Mouse (Mus musculus): Measurements from ENCODE around the gene Tex47.

Tex47 gene

DNA sequence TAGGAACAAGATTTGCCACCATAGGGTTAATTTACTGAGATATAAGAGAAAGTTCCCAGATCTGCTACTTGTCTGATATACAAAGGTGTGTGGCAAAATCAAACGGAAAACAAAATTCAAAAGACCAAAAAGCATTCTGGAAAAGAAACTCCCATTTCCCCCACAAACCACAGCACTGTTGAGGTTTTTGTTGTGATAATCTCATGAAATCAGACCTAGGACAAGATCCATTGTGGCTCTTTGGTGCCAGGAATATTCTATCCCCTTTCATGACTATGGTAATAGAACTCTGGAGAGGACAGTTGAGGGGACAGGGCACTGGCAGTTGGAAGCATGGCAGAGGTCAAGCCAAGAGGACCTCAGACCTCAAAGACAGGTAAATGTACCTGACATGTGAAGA lies at the start of gene Tex47:
Gene Tex47 (plus strand): TSS at position 301 of the 400 bp plus-strand sequence.
- no peak for DNase-seq (ENCODE audit: low spot score in 2 of 2)

DNA sequence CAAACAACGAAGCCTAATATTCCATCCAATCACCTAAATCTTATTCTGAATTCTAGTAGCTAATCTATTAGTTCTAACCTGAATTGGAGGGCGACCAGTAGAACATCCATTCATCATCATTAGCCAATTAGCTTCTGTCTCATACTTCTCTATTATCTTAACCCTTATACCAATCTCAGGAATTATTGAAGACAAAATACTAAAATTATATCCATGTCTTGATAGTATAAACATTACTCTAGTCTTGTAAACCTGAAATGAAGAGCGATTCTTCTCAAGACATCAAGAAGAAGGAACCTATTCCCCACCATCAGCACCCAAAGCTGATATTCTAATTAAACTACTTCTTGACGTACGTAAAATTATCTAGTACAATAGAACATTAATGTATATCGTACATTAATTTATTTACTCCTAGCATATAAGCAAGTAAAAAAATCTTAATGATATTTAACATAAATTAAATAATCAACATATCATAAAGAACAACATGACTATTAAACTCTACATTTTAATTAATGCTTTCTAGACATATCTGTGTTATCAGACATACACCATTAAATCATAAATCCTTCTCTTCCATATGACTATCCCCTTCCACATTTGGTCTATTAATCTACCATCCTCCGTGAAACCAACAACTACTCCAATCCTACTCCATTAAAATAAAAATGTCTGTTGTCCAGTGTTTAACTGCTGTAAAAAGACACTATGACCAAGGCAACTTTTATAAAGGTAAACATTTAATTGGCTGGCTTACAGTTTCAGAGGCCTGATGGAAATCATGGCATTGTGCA lies 27.1 kb upstream of the Tex47 start:
- no peak for DNase-seq (ENCODE audit: low spot score in 2 of 2)

- DNase-seq (ENCODE audit: low spot score in 2 of 2): no peak
Observed at GRCm38 (mm10) chr5:7284336-7284735, 19.6 kb upstream of the Tex47 start.

DNA sequence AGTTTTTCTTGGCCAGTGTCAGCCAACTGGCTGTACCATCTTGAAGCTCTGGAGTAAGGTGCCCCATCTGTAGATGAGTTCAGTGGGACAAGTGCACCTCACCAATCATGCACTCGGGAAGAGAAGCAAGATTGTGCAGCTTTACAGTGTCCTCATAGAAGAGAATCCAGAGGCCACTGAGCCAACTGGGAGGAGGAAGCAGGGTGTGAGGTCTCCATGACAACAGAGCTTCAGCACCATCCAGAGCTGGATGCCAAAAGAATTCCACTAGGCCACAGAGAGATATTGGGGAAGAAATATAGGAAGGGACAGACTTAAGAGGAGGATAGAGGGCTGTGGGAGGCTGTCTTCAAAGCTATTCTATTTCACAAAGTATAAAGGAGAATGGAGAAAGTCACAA lies 950 bp upstream of the Tex47 start:
- DNase-seq (ENCODE audit: low spot score in 2 of 2): no peak

- no peak for DNase-seq (ENCODE audit: low spot score in 2 of 2)
Observed at GRCm38 (mm10) chr5:7325594-7325993, 21.7 kb downstream of the Tex47 start.

GRCm38 (mm10) chr5:7344145-7345010 lies 40.5 kb downstream of the Tex47 start, which contains the start of gene Zfp804b:
Gene Zfp804b, minus strand, starts transcription at chr5:7344756.
- no peak for DNase-seq (ENCODE audit: low spot score in 2 of 2)

DNA sequence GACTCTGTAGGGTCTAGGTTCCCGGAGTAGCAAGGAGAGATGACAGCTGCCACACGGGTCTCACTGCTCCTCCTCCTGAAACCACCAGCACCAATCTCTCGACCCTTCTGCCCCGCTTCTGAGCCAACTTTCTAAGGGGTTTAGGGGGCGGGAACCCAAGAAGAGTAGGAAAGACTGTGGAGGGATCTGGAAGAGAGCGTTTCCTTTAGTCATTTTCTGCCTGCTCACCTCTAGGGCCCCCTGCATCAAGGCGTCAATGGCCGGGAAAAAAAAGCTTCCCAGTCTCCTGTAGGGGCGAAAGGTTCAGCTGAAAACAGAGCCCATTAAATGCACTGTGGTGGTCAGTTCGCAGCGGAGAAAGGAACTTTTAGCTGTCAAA lies 41.1 kb downstream of the Tex47 start:
- no peak for DNase-seq (ENCODE audit: low spot score in 2 of 2)
